Mouse (Mus musculus) subcutaneous adipose tissue, adult 2 months (tissue): ENCODE results near the gene Impad1. TPM values are rescaled to one million over a fixed set of nuclear protein-coding genes. Genes with fewer than 3 reads are reported as not detected.

ENCODE experiments used
- polyA plus RNA-seq: library from polyadenylated mRNA; depleted of rRNA; stranded (reverse); fragments of >200 nt; gene quantifications from 2 replicates; pipeline ENCODE4 v1.2.3, GENCODE M21; 2012; ENCODE audit warnings: low replicate concordance; rRNA removed

Impad1 gene
- 10.0 and 14.4 TPM in 2 replicates for polyA plus RNA-seq

GRCm38 (mm10) chr4:4792992-4793834 is at the start of gene Impad1:
Impad1 (minus strand) TSS chr4:4793355.

